Mouse (Mus musculus): Measurements from ENCODE around the gene Iqgap2. TPM values are rescaled to one million over a fixed set of nuclear protein-coding genes. Genes with fewer than 3 reads are reported as not detected.

Gene Iqgap2
- polyA plus RNA-seq, 2 experiments = 10.5 to 12.7 TPM

DNA sequence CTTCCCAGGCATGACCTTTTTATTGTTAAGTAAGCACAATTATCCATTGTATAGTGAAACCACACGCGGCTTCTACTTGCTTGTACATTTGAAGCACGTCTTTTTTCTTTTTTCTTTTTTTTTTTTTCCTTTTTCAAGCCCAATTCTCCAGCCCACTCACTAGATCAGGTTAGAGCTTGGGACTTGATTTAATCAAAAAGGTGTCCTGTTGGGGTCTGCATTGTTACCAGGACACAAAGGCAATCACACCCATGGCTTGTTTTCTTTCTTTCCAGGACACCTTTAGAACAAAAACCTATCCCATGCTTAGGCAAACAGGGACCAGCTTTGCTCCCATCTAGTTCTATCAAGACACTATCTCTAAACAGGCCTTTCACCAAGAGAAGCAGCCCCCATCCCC, 59.0 kb downstream of the Iqgap2 start:
- no peaks in the 10 kb centered on the region for H3K27me3 ChIP-seq (ENCODE audit: control insufficient read depth, insufficient read depth, low read length)
- H3K4me1 ChIP-seq (ENCODE audit: control insufficient read depth, insufficient read depth, low read length) = peaks cover 20% of the 10 kb centered on the region
- no peaks in the 10 kb centered on the region for H3K9me3 ChIP-seq (ENCODE audit: control insufficient read depth, low read length)
- no peak overlapping the region for H3K4me3 ChIP-seq (replicated peaks; ENCODE audit: low read length)
- 37% methylated on average over 3 of the region's 3 CpGs for WGBS
- no peak for TF ChIP-seq POLR2A (IDR thresholded peaks at IDR 0.05; ENCODE audit: borderline replicate concordance, extremely low read depth, insufficient read depth, insufficient read length)
- no peak overlapping the region for H3K4me2 ChIP-seq (replicated peaks; ENCODE audit: low read depth, low read length, severe bottlenecking)
- H3K36me3 ChIP-seq (ENCODE audit: control insufficient read depth, insufficient read depth, low read length) = 0 out of 2 replicates have a peak, but pooled peaks cover 4% of the 10 kb centered on the region
- H3K27ac ChIP-seq (replicated peaks; ENCODE audit: low read depth, low read length) = 0 out of 2 replicates have a peak overlapping the region, but pooled peaks have one; percentile 48
- no peak overlapping the region for H3K9ac ChIP-seq (ENCODE audit: low read depth, low read length, severe bottlenecking)
- no peak for DNase-seq (ENCODE audit: low spot score)
- ATAC-seq (ENCODE audit: low FRiP score, low read depth) = no peak

DNA sequence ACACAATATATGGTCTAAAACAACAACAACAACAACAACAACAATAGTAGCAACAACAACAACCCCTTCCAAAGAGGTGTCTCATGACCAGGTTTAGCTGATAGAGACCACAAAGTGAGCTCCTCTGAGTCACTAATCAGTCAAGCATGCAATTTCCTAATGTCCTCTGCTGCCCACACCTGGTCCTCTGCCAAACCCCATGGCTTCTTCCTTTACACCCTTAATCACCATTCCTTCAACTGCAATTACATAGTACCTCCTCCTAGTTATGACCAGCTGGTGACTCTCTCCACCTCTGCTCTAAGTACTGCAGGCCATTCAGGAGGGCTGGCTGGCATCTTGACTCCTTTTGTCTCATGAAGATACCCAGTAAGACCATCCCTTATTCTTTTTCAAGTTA, 60.0 kb downstream of the Iqgap2 start:
- DNase-seq (ENCODE audit: low spot score) = no peak
- no peak for TF ChIP-seq POLR2A (IDR thresholded peaks at IDR 0.05; ENCODE audit: borderline replicate concordance, extremely low read depth, insufficient read depth, insufficient read length)
- Histone ChIP-seq H3K4me1 (ENCODE audit: control insufficient read depth, insufficient read depth, low read length) (peaks cover 20% of the 10 kb centered on the region), H3K27ac (replicated peaks; ENCODE audit: low read depth, low read length) (peak overlapping the region; percentile 43; the same call in 1 of the 2 replicates), H3K9ac (ENCODE audit: low read depth, low read length, severe bottlenecking) (no peak overlapping the region), H3K36me3 (ENCODE audit: control insufficient read depth, insufficient read depth, low read length) (0 out of 2 replicates have a peak, but pooled peaks cover 4% of the 10 kb centered on the region), H3K4me3 (replicated peaks; ENCODE audit: low read length) (no peak overlapping the region), H3K27me3 (ENCODE audit: control insufficient read depth, insufficient read depth, low read length) (no peaks in the 10 kb centered on the region), H3K9me3 (ENCODE audit: control insufficient read depth, low read length) (no peaks in the 10 kb centered on the region), H3K4me2 (replicated peaks; ENCODE audit: low read depth, low read length, severe bottlenecking) (no peak overlapping the region)
- ATAC-seq (ENCODE audit: low FRiP score, low read depth) = no peak

DNA sequence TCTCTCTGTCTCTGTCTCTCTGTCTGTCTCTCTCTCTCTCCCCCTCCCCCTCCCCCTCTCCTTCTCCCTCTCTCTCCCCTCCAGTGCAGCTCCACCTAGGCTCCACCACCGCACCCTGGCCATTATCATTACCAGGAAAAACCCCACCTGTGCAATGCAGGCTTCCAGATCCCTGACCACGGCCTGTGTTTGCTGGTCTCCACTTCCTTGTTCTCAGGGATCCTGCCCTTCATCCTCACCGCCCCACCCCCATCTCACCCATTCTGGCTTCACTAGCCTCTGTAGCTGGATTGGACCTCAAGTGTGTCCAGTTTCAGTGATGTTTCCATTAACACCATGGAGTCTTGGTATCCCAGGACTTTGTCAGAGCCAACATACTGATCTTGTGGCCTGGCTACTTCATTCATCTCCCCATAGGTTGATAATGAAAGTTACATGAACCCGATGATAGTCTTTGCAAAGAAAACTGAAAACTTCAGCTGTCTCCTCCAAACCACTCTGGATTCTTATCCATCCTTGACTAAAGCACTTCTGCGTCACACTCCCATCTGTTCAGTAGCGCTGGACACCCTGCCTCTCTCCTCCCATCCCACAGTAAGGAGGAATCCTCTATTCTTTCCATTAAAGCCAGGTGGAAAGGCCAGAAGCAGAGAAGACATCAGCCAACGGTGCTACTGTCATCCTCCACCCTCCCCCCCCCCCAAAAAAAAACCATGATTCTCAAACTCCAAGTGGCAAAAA, 62.1 kb downstream of the Iqgap2 start:
- Histone ChIP-seq H3K4me2 (replicated peaks; ENCODE audit: low read depth, low read length, severe bottlenecking) (no peak overlapping the region), H3K9ac (ENCODE audit: low read depth, low read length, severe bottlenecking) (no peak overlapping the region), H3K4me3 (replicated peaks; ENCODE audit: low read length) (no peak overlapping the region), H3K36me3 (ENCODE audit: control insufficient read depth, insufficient read depth, low read length) (no peaks in the 10 kb centered on the region), H3K27me3 (ENCODE audit: control insufficient read depth, insufficient read depth, low read length) (no peaks in the 10 kb centered on the region), H3K9me3 (ENCODE audit: control insufficient read depth, low read length) (peaks cover 4% of the 10 kb centered on the region; the same call in 1 of the 2 replicates), H3K27ac (replicated peaks; ENCODE audit: low read depth, low read length) (no peak overlapping the region), H3K4me1 (ENCODE audit: control insufficient read depth, insufficient read depth, low read length) (peaks cover 20% of the 10 kb centered on the region)
- 88% methylated on average over 7 of the region's 7 CpGs for WGBS
- DNase-seq (ENCODE audit: low spot score) (no peak), ATAC-seq (ENCODE audit: low FRiP score, low read depth) (no peak)
- no peak for TF ChIP-seq POLR2A (IDR thresholded peaks at IDR 0.05; ENCODE audit: borderline replicate concordance, extremely low read depth, insufficient read depth, insufficient read length)

DNA sequence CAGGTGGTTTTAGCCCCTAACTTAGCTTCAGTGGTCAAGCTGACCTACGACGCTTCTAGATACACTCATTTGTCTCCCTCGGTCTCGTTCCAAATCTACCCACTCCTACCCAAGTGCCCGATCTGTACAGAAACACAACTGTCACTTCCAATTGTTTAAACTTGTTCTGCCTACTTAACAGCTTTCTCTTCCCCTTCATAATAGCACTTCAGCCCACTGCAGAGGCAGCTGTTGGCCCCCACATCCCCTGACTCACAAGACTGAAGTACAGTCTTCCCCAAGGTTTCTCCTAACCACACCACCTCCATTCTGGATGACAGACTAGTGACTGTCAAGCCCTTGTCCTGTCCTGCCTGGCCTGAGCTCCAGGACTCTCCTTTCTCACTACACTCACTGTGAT, 63.1 kb downstream of the Iqgap2 start:
- Histone ChIP-seq H3K27ac (replicated peaks; ENCODE audit: low read depth, low read length) (no peak overlapping the region), H3K36me3 (ENCODE audit: control insufficient read depth, insufficient read depth, low read length) (no peaks in the 10 kb centered on the region), H3K9ac (ENCODE audit: low read depth, low read length, severe bottlenecking) (no peak overlapping the region), H3K27me3 (ENCODE audit: control insufficient read depth, insufficient read depth, low read length) (no peaks in the 10 kb centered on the region), H3K4me1 (ENCODE audit: control insufficient read depth, insufficient read depth, low read length) (peaks cover 16% of the 10 kb centered on the region), H3K9me3 (ENCODE audit: control insufficient read depth, low read length) (peaks cover 4% of the 10 kb centered on the region; the same call in 1 of the 2 replicates), H3K4me2 (replicated peaks; ENCODE audit: low read depth, low read length, severe bottlenecking) (no peak overlapping the region), H3K4me3 (replicated peaks; ENCODE audit: low read length) (no peak overlapping the region)
- WGBS = 87% methylated on average over 5 of the region's 5 CpGs
- DNase-seq (ENCODE audit: low spot score) (no peak), ATAC-seq (ENCODE audit: low FRiP score, low read depth) (no peak)
- TF ChIP-seq POLR2A (IDR thresholded peaks at IDR 0.05; ENCODE audit: borderline replicate concordance, extremely low read depth, insufficient read depth, insufficient read length) = no peak

DNA sequence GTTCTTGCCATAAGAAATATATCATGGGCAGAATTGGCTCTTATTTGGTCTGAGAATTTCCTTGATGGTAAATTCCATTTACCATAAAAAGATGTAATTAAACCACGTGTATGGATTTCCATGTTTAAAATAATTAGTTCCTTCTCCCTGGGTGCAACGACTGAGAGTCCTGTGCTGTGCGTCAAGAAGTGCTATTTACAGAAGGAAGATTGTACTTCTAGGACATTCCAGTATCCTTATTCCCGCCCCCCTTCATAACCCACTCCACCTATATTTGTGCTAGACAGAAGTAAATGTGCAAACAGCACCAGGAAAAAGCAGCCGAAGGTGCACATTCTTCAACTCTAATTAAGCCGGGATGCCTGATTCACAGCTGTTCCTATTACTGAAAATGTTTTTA, 65.5 kb downstream of the Iqgap2 start:
- Histone ChIP-seq H3K36me3 (ENCODE audit: control insufficient read depth, insufficient read depth, low read length) (no peaks in the 10 kb centered on the region), H3K27ac (replicated peaks; ENCODE audit: low read depth, low read length) (no peak overlapping the region), H3K4me2 (replicated peaks; ENCODE audit: low read depth, low read length, severe bottlenecking) (no peak overlapping the region), H3K4me3 (replicated peaks; ENCODE audit: low read length) (no peak overlapping the region), H3K27me3 (ENCODE audit: control insufficient read depth, insufficient read depth, low read length) (no peaks in the 10 kb centered on the region), H3K9me3 (ENCODE audit: control insufficient read depth, low read length) (peaks cover 4% of the 10 kb centered on the region; the same call in 1 of the 2 replicates), H3K4me1 (ENCODE audit: control insufficient read depth, insufficient read depth, low read length) (no peaks in the 10 kb centered on the region), H3K9ac (ENCODE audit: low read depth, low read length, severe bottlenecking) (no peak overlapping the region)
- no peak for TF ChIP-seq POLR2A (IDR thresholded peaks at IDR 0.05; ENCODE audit: borderline replicate concordance, extremely low read depth, insufficient read depth, insufficient read length)
- 59% methylated on average over 6 of the region's 6 CpGs for WGBS
- ATAC-seq (ENCODE audit: low FRiP score, low read depth) (no peak), DNase-seq (ENCODE audit: low spot score) (no peak)
